Mouse (Mus musculus): Measurements from ENCODE around the gene Pear1.

- TF ChIP-seq CTCF (IDR thresholded peaks at IDR 0.05), result peak; percentile 99
- TF ChIP-seq EP300 (IDR thresholded peaks at IDR 0.05), result no peak
Measured at GRCm38 (mm10) chr3:87755964-87756363, 68.1 kb downstream of the Pear1 start.

Data from lung, postnatal 0 days (tissue).